Mouse (Mus musculus) C2C12 (cell line): ENCODE data around the gene Tnip3.

Experiments
- CEBPB ChIP-seq: IDR thresholded peaks from one replicate; pipeline ENCODE4 v1.6.1; 2011; ENCODE audit warnings: low read depth, mild to moderate bottlenecking, control low read depth, moderate library complexity
- CTCF ChIP-seq: IDR thresholded peaks from one replicate; pipeline ENCODE4 v1.5.1; 2011; ENCODE audit not compliant: control insufficient read depth, insufficient read depth, insufficient read length
- FOSL1 ChIP-seq: IDR thresholded peaks from one replicate; pipeline ENCODE4 v1.8.0; 2011; ENCODE audit warnings: mild to moderate bottlenecking, low read length; ENCODE audit not compliant: poor library complexity, insufficient read depth, severe bottlenecking
- MAX ChIP-seq: IDR thresholded peaks from one replicate; pipeline ENCODE4 v1.6.1; 2011; ENCODE audit warnings: mild to moderate bottlenecking, control low read depth
- MYOD1 ChIP-seq: IDR thresholded peaks from one replicate; pipeline ENCODE4 v1.6.1; 2011; ENCODE audit warnings: low read depth; ENCODE audit not compliant: control insufficient read depth, insufficient read length
- MYOG ChIP-seq: IDR thresholded peaks from one replicate; pipeline ENCODE4 v1.6.1; 2011; ENCODE audit not compliant: control insufficient read depth, insufficient read length; ENCODE audit errors: extremely low read depth
- USF1 ChIP-seq: IDR thresholded peaks from one replicate; pipeline ENCODE4 v1.6.1; 2011; ENCODE audit warnings: low read depth, mild to moderate bottlenecking, control low read depth, moderate library complexity

DNA sequence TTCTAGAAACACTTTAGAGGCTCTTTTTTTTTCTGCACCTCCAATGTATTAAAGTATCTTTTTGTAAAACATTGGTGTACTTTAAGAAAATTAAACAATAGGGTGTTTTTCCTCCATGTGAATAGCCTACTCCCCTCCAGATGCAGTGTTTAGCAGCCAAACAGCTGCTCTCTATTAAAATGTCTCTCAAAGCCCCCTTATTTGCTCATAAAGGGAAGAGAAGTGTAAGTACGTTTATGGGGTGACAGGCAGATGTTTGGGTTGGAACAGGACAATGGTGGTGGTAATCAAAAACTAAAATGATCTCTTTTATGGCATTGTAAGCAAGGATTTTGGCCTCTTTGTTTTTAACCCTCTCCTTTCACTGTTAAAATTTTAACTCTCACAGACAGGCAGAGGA, 17.8 kb downstream of the Tnip3 start:
- TF ChIP-seq CTCF, result no peak
- TF ChIP-seq MYOD1, result no peak
- no peak for TF ChIP-seq USF1
- no peak for TF ChIP-seq MYOG
- TF ChIP-seq MAX, result no peak
- no peak for TF ChIP-seq CEBPB
- no peak for TF ChIP-seq FOSL1
